Mouse (Mus musculus) ES-Bruce4 (cell line): ENCODE data around the gene Aff4.

Experiments used
- CTCF ChIP-seq: IDR thresholded peaks from one replicate; pipeline ENCODE4 v1.8.1; 2011; ENCODE audit warnings: low read depth, low read length
- EP300 ChIP-seq: IDR thresholded peaks from 2 replicates; pipeline ENCODE4 v1.6.1; 2011; ENCODE audit warnings: low read depth, low read length; ENCODE audit not compliant: insufficient read depth
- POLR2A ChIP-seq: IDR thresholded peaks from one replicate; pipeline ENCODE4 v1.8.1; 2011; ENCODE audit warnings: low read length; ENCODE audit not compliant: insufficient read depth

- TF ChIP-seq POLR2A (no peak), CTCF (no peak), EP300 (no peak)
Measured at GRCm38 (mm10) chr11:53463551-53464424, 113.2 kb downstream of the Aff4 start.
